Mouse (Mus musculus): ENCODE measurements around the gene Arhgap22. TPM values are rescaled to one million over a fixed set of nuclear protein-coding genes. Genes with fewer than 3 reads are reported as not detected.

Gene Arhgap22
- polyA plus RNA-seq, 1 experiment = 10.8 TPM

DNA sequence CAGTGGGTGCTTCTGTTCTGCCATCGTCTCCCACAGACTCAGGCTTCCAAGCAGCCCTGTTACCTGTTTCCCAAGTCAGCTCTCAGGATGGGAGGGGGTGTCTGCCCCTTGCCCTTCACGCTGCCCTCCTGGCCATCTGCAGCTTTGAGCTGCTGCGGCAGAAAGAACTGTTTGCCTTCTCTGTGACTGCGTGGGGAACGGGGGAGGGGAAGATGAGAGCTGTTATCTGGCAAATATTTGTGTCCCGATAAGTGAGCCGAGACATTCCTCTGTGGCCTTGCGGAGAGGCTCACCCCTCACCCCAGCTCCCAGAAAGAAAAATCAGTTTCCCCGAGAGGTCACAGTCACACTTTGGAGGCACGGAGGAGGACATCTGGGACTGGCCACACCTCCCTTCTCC, 149.0 kb downstream of the Arhgap22 start:
- H3K9ac ChIP-seq (ENCODE audit: low read depth, poor library complexity, severe bottlenecking) = no peak overlapping the region
- H3K27ac ChIP-seq (ENCODE audit: insufficient read depth, low read length) = no peak overlapping the region
- no peaks in the 10 kb centered on the region for H3K27me3 ChIP-seq (ENCODE audit: control insufficient read depth, insufficient read depth, low read length, poor library complexity, severe bottlenecking)
- no peaks in the 10 kb centered on the region for H3K4me1 ChIP-seq (ENCODE audit: control insufficient read depth, insufficient read depth, low read length)
- no peaks in the 10 kb centered on the region for H3K9me3 ChIP-seq (replicated peaks; ENCODE audit: control insufficient read depth, insufficient read depth, low read length, poor library complexity, severe bottlenecking)
- H3K36me3 ChIP-seq (ENCODE audit: control insufficient read depth, insufficient read depth, low read length, poor library complexity, severe bottlenecking) = no peaks in the 10 kb centered on the region
- no peak overlapping the region for H3K4me3 ChIP-seq (ENCODE audit: low read depth, low read length)
- TF ChIP-seq EP300 (IDR thresholded peaks at IDR 0.05; ENCODE audit: insufficient read depth, low read depth, low read length) (no peak), POLR2A (IDR thresholded peaks at IDR 0.05; ENCODE audit: insufficient read depth, low read length) (no peak)

- Histone ChIP-seq H3K27ac (ENCODE audit: insufficient read depth, low read length) (no peak overlapping the region), H3K4me1 (ENCODE audit: control insufficient read depth, insufficient read depth, low read length) (no peaks in the 10 kb centered on the region), H3K4me3 (ENCODE audit: low read depth, low read length) (no peak overlapping the region), H3K9ac (ENCODE audit: low read depth, poor library complexity, severe bottlenecking) (no peak overlapping the region), H3K9me3 (replicated peaks; ENCODE audit: control insufficient read depth, insufficient read depth, low read length, poor library complexity, severe bottlenecking) (no peaks in the 10 kb centered on the region), H3K27me3 (ENCODE audit: control insufficient read depth, insufficient read depth, low read length, poor library complexity, severe bottlenecking) (no peaks in the 10 kb centered on the region), H3K36me3 (ENCODE audit: control insufficient read depth, insufficient read depth, low read length, poor library complexity, severe bottlenecking) (no peaks in the 10 kb centered on the region)
- TF ChIP-seq POLR2A (IDR thresholded peaks at IDR 0.05; ENCODE audit: insufficient read depth, low read length) = no peak
- TF ChIP-seq EP300 (IDR thresholded peaks at IDR 0.05; ENCODE audit: insufficient read depth, low read depth, low read length) = no peak
- no peak for TF ChIP-seq CTCF (IDR thresholded peaks at IDR 0.05; ENCODE audit: low read depth, low read length)
Observed at GRCm38 (mm10) chr14:33363611-33364010, 149.8 kb downstream of the Arhgap22 start.

GRCm38 (mm10) chr14:33364061-33364460, 150.2 kb downstream of the Arhgap22 start:
- TF ChIP-seq EP300 (IDR thresholded peaks at IDR 0.05; ENCODE audit: insufficient read depth, low read depth, low read length) (no peak), POLR2A (IDR thresholded peaks at IDR 0.05; ENCODE audit: insufficient read depth, low read length) (no peak), CTCF (IDR thresholded peaks at IDR 0.05; ENCODE audit: low read depth, low read length) (no peak)
- Histone ChIP-seq H3K4me1 (ENCODE audit: control insufficient read depth, insufficient read depth, low read length) (no peaks in the 10 kb centered on the region), H3K36me3 (ENCODE audit: control insufficient read depth, insufficient read depth, low read length, poor library complexity, severe bottlenecking) (no peaks in the 10 kb centered on the region), H3K9me3 (replicated peaks; ENCODE audit: control insufficient read depth, insufficient read depth, low read length, poor library complexity, severe bottlenecking) (no peaks in the 10 kb centered on the region), H3K27me3 (ENCODE audit: control insufficient read depth, insufficient read depth, low read length, poor library complexity, severe bottlenecking) (no peaks in the 10 kb centered on the region), H3K9ac (ENCODE audit: low read depth, poor library complexity, severe bottlenecking) (no peak overlapping the region), H3K4me3 (ENCODE audit: low read depth, low read length) (no peak overlapping the region), H3K27ac (ENCODE audit: insufficient read depth, low read length) (no peak overlapping the region)

DNA sequence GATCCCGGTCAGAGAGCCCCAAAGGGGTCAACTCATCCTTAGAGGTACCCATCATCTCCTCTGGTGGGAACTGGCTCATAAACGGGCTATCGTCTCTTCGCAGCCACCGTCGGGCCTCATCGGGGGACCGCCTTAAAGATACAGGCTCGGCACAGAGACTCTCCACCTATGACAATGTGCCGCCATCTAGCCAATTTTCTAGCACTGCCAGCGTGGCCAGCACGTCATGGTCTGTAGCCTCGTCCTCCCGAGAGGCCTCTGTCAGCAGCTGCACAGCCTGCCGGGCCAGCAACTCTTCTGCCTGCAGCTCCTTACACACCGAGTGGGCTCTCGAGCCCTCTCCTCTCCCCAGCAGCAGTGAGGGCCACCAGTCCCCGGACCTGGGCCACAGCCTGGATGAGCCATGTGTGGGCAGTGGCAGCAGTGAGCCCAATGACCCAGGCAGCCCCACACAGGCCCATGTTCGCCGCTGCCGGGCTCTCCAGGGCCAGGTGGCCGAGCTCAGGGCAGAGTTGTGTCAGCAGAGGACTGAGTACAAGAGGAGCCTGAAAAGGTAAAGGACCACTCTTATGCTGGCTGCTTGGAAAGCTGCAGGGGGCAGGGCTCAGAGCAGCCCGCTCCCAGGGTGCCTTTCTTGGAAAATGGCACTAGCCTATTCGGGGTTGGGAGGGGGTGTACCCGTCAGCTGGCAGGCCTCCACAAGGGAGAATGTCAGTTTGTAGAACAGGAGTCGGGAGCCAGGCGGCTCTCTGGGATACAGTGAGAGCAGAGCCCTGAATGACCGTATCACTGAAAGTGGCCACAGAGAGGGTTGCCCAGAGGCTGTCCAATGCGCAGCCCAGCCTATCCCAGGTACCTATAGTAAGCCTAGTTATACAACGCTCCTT, 153.3 kb downstream of the Arhgap22 start:
- Histone ChIP-seq H3K36me3 (ENCODE audit: control insufficient read depth, insufficient read depth, low read length, poor library complexity, severe bottlenecking) (no peaks in the 10 kb centered on the region), H3K4me3 (ENCODE audit: low read depth, low read length) (no peak overlapping the region), H3K27me3 (ENCODE audit: control insufficient read depth, insufficient read depth, low read length, poor library complexity, severe bottlenecking) (no peaks in the 10 kb centered on the region), H3K9me3 (replicated peaks; ENCODE audit: control insufficient read depth, insufficient read depth, low read length, poor library complexity, severe bottlenecking) (no peaks in the 10 kb centered on the region), H3K9ac (ENCODE audit: low read depth, poor library complexity, severe bottlenecking) (no peak overlapping the region), H3K4me1 (ENCODE audit: control insufficient read depth, insufficient read depth, low read length) (no peaks in the 10 kb centered on the region), H3K27ac (ENCODE audit: insufficient read depth, low read length) (no peak overlapping the region)
- no peak for TF ChIP-seq EP300 (IDR thresholded peaks at IDR 0.05; ENCODE audit: insufficient read depth, low read depth, low read length)
- no peak for TF ChIP-seq POLR2A (IDR thresholded peaks at IDR 0.05; ENCODE audit: insufficient read depth, low read length)
- TF ChIP-seq CTCF (IDR thresholded peaks at IDR 0.05; ENCODE audit: low read depth, low read length) = no peak

DNA sequence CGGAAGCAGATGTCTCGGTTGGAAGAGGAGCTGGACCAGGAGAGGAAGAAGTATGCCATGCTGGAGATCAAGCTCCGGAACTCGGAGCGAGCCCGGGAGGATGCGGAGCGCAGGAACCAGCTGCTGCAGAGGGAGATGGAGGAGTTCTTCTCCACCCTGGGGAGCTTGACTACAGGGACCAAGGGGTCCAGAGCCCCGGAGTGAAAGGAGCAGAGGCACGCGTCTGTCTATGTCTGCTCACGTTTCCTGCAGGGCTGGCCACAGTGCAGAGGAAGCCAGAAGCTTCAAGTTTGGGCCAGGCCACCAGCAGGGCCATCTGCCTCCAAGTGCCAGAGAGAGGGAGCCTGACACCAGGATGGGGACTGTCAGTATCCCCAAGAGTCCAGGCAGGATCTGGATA, 155.5 kb downstream of the Arhgap22 start:
- Histone ChIP-seq H3K36me3 (ENCODE audit: control insufficient read depth, insufficient read depth, low read length, poor library complexity, severe bottlenecking) (no peaks in the 10 kb centered on the region), H3K4me3 (ENCODE audit: low read depth, low read length) (no peak overlapping the region), H3K9me3 (replicated peaks; ENCODE audit: control insufficient read depth, insufficient read depth, low read length, poor library complexity, severe bottlenecking) (no peaks in the 10 kb centered on the region), H3K27me3 (ENCODE audit: control insufficient read depth, insufficient read depth, low read length, poor library complexity, severe bottlenecking) (no peaks in the 10 kb centered on the region), H3K27ac (ENCODE audit: insufficient read depth, low read length) (no peak overlapping the region), H3K4me1 (ENCODE audit: control insufficient read depth, insufficient read depth, low read length) (no peaks in the 10 kb centered on the region), H3K9ac (ENCODE audit: low read depth, poor library complexity, severe bottlenecking) (no peak overlapping the region)
- TF ChIP-seq CTCF (IDR thresholded peaks at IDR 0.05; ENCODE audit: low read depth, low read length) = no peak
- no peak for TF ChIP-seq EP300 (IDR thresholded peaks at IDR 0.05; ENCODE audit: insufficient read depth, low read depth, low read length)
- TF ChIP-seq POLR2A (IDR thresholded peaks at IDR 0.05; ENCODE audit: insufficient read depth, low read length) = no peak

DNA sequence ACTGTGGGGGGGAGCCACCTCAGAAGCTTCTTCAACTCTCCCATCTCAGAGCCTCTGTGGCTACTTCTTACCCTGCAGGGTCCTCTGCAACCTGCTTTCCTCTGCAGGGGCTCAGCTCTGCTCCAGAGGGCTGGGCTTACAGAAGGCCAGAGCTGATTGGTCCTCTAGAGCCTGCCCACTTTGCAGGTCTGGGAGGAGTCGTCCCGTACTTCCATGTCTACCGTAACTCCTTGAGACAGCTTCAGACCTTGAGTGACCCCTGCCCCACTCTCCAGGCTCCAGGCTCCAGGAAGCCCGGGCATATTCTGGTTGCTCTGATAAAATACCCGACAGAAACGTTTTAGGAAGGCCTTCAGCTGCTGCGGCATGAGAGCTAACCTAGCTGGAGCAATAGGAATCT, 156.2 kb downstream of the Arhgap22 start:
- no peak overlapping the region for H3K9ac ChIP-seq (ENCODE audit: low read depth, poor library complexity, severe bottlenecking)
- no peaks in the 10 kb centered on the region for H3K27me3 ChIP-seq (ENCODE audit: control insufficient read depth, insufficient read depth, low read length, poor library complexity, severe bottlenecking)
- no peaks in the 10 kb centered on the region for H3K36me3 ChIP-seq (ENCODE audit: control insufficient read depth, insufficient read depth, low read length, poor library complexity, severe bottlenecking)
- no peaks in the 10 kb centered on the region for H3K4me1 ChIP-seq (ENCODE audit: control insufficient read depth, insufficient read depth, low read length)
- H3K27ac ChIP-seq (ENCODE audit: insufficient read depth, low read length) = no peak overlapping the region
- H3K4me3 ChIP-seq (ENCODE audit: low read depth, low read length) = no peak overlapping the region
- TF ChIP-seq CTCF (IDR thresholded peaks at IDR 0.05; ENCODE audit: low read depth, low read length) = no peak
- no peak for TF ChIP-seq POLR2A (IDR thresholded peaks at IDR 0.05; ENCODE audit: insufficient read depth, low read length)
- no peak for TF ChIP-seq EP300 (IDR thresholded peaks at IDR 0.05; ENCODE audit: insufficient read depth, low read depth, low read length)
- no peaks in the 10 kb centered on the region for H3K9me3 ChIP-seq (replicated peaks; ENCODE audit: control insufficient read depth, insufficient read depth, low read length, poor library complexity, severe bottlenecking)

Data from ES-Bruce4 (cell line).